Mouse (Mus musculus) myocyte (in vitro differentiated cells): ENCODE data around the gene Anxa4.

ENCODE experiments used
- MYOD1 ChIP-seq, 3 experiments: IDR thresholded peaks; one replicate each; pipeline ENCODE4 v1.6.1; 2011; ENCODE audit warnings: control low read depth in 2 of 3, low read depth in 2 of 3, mild to moderate bottlenecking in 2 of 3, moderate library complexity in 1 of 3; ENCODE audit not compliant: insufficient read length in 2 of 3, control insufficient read depth in 1 of 3
- MYOG ChIP-seq, 3 experiments: IDR thresholded peaks; one replicate each; pipeline ENCODE4 v1.6.1; 2011; ENCODE audit warnings: control low read depth in 2 of 3, low read depth in 2 of 3, mild to moderate bottlenecking in 2 of 3; ENCODE audit not compliant: insufficient read length in 2 of 3, control insufficient read depth in 1 of 3, insufficient read depth in 1 of 3
- POLR2A ChIP-seq: IDR thresholded peaks from one replicate; pipeline ENCODE4 v1.6.1; 2011; ENCODE audit warnings: low read depth, mild to moderate bottlenecking, control low read depth, moderate library complexity; ENCODE audit not compliant: insufficient read length

GRCm38 (mm10) chr6:86827432-86827831 is 34.0 kb upstream of the Anxa4 start:
- TF ChIP-seq POLR2A = no peak
- no peak for TF ChIP-seq MYOD1 (IDR thresholded peaks at IDR 0.05; ENCODE audit: control insufficient read depth in 1 of 3, insufficient read length in 2 of 3, low read depth in 2 of 3)
- TF ChIP-seq MYOG (IDR thresholded peaks at IDR 0.05; ENCODE audit: control insufficient read depth in 1 of 3, insufficient read depth in 1 of 3, insufficient read length in 2 of 3, low read depth in 2 of 3) = no peak
